Mouse (Mus musculus) lung, postnatal 0 days (tissue): ENCODE measurements around the gene Cd164. TPM values are rescaled to one million over a fixed set of nuclear protein-coding genes. Genes with fewer than 3 reads are reported as not detected.

Source experiments
- ATAC-seq: fragments of 200-750 bp; cut with Nextera tagmentation; 2 replicates; pipeline ENCODE4 v1.8.0; 2017; ENCODE audit warnings: moderate library complexity
- DNase-seq: peaks from one replicate; pipeline ENCODE4 v3.0.0-alpha.2; 2016; ENCODE audit warnings: low spot score
- H3K27ac ChIP-seq: fragments of 300-500 bp; sonication (generic); 2 replicates; pipeline ENCODE4 v1.5.1; 2014; ENCODE audit warnings: antibody characterized with exemption, mild to moderate bottlenecking, low read length, mixed read lengths
- H3K27me3 ChIP-seq: fragments of 300-500 bp; sonication (generic); replicated peaks from 2 replicates; pipeline ENCODE4 v1.6.1; 2014; ENCODE audit warnings: low read length, mixed read lengths; ENCODE audit not compliant: insufficient read depth
- H3K36me3 ChIP-seq: fragments of 300-500 bp; sonication (generic); 2 replicates; pipeline ENCODE4 v1.6.1; 2014; ENCODE audit warnings: low read length, mixed read lengths; ENCODE audit not compliant: insufficient read depth
- H3K4me1 ChIP-seq: fragments of 300-500 bp; sonication (generic); 2 replicates; pipeline ENCODE4 v1.6.1; 2014; ENCODE audit warnings: antibody characterized with exemption, low read depth, low read length, mixed read lengths; ENCODE audit not compliant: insufficient read depth
- H3K4me2 ChIP-seq: fragments of 300-500 bp; sonication (generic); replicated peaks from 2 replicates; pipeline ENCODE4 v1.6.1; 2014; ENCODE audit warnings: low read depth, mild to moderate bottlenecking, low read length, moderate library complexity, mixed read lengths
- H3K4me3 ChIP-seq: fragments of 300-500 bp; sonication (generic); 2 replicates; pipeline ENCODE4 v1.5.1; 2014; ENCODE audit warnings: low read depth, low read length
- H3K9ac ChIP-seq: fragments of 300-500 bp; sonication (generic); replicated peaks from 2 replicates; pipeline ENCODE4 v1.6.1; 2014; ENCODE audit warnings: low read depth, mild to moderate bottlenecking
- H3K9me3 ChIP-seq: fragments of 300-500 bp; sonication (generic); 2 replicates; pipeline ENCODE4 v1.6.1; 2016; ENCODE audit warnings: low read length, mixed read lengths
- CTCF ChIP-seq: IDR thresholded peaks from 2 replicates; pipeline ENCODE4 v1.5.1; 2016; ENCODE audit warnings: antibody characterized with exemption, mild to moderate bottlenecking
- EP300 ChIP-seq: IDR thresholded peaks from 2 replicates; pipeline ENCODE4 v1.6.1; 2016; ENCODE audit warnings: antibody characterized with exemption, mild to moderate bottlenecking, control low read depth
- WGBS: fragments of 180-500 bp; shearing (Covaris S2); extraction: QIAGEN DNeasy Blood & Tissue Kit; methylation state at CpG from one replicate; pipeline ENCODE4 v1.1.7; 2014; 5-methylcytosine and 5-hydroxymethylcytosine counted together
- polyA plus RNA-seq: library from polyadenylated mRNA; unstranded; fragments of >200 nt; fragmentation: Nextera tagmentation; extraction: Ambion mirVana; gene quantifications from 2 replicates; pipeline ENCODE4 v1.2.1, GENCODE M21; 2015

The Cd164 gene
- polyA plus RNA-seq, 1 experiment from 2014 or later: 130 TPM

GRCm38 (mm10) chr10:41561701-41562395 lies 42.6 kb downstream of the Cd164 start:
- DNase-seq: no peak
- 63% methylated on average over 10 of the region's 10 CpGs for WGBS
- no peak overlapping the region for H3K9ac ChIP-seq
- no peak overlapping the region for H3K4me3 ChIP-seq
- H3K9me3 ChIP-seq: 0 out of 2 replicates have a peak, but pooled peaks cover 6% of the 10 kb centered on the region
- TF ChIP-seq CTCF (no peak), EP300 (no peak)
- 0 out of 2 replicates have a peak, but pooled peaks cover 2% of the 10 kb centered on the region for H3K4me1 ChIP-seq
- no peaks in the 10 kb centered on the region for H3K36me3 ChIP-seq
- H3K27ac ChIP-seq: no peak overlapping the region
- no peak overlapping the region for H3K4me2 ChIP-seq
- peak; percentile 36 for ATAC-seq
- H3K27me3 ChIP-seq: no peaks in the 10 kb centered on the region

- WGBS: 19% methylated on average over 5 of the region's 5 CpGs
- Histone ChIP-seq H3K9ac (no peak overlapping the region), H3K4me3 (no peak overlapping the region), H3K27me3 (no peaks in the 10 kb centered on the region), H3K36me3 (no peaks in the 10 kb centered on the region), H3K4me1 (0 out of 2 replicates have a peak, but pooled peaks cover 2% of the 10 kb centered on the region), H3K9me3 (0 out of 2 replicates have a peak, but pooled peaks cover 6% of the 10 kb centered on the region), H3K4me2 (0 out of 2 replicates have a peak overlapping the region, but pooled peaks have one; percentile 8), H3K27ac (no peak overlapping the region)
- TF ChIP-seq EP300 (no peak), CTCF (no peak)
- ATAC-seq (peak; percentile 83), DNase-seq (peak; percentile 69)
Observed at GRCm38 (mm10) chr10:41565141-41565540, 45.9 kb downstream of the Cd164 start.

- H3K27me3 ChIP-seq: no peaks in the 10 kb centered on the region
- no peak overlapping the region for H3K4me3 ChIP-seq
- H3K9ac ChIP-seq: no peak overlapping the region
- ATAC-seq (no peak), DNase-seq (no peak)
- TF ChIP-seq CTCF (no peak), EP300 (no peak)
- no peak overlapping the region for H3K27ac ChIP-seq
- H3K4me1 ChIP-seq: 0 out of 2 replicates have a peak, but pooled peaks cover 2% of the 10 kb centered on the region
- H3K9me3 ChIP-seq: no peaks in the 10 kb centered on the region
- WGBS: 29% methylated on average over 3 of the region's 3 CpGs
- H3K36me3 ChIP-seq: no peaks in the 10 kb centered on the region
- H3K4me2 ChIP-seq: no peak overlapping the region
Observed at GRCm38 (mm10) chr10:41568306-41568705, 49.1 kb downstream of the Cd164 start.

- WGBS: 73% methylated on average over 4 of the region's 4 CpGs
Observed at GRCm38 (mm10) chr10:41571065-41571464, 51.9 kb downstream of the Cd164 start.

GRCm38 (mm10) chr10:41572274-41572673 lies 53.1 kb downstream of the Cd164 start:
- Histone ChIP-seq H3K4me3 (no peak overlapping the region), H3K9ac (no peak overlapping the region), H3K9me3 (no peaks in the 10 kb centered on the region), H3K27me3 (no peaks in the 10 kb centered on the region), H3K4me1 (no peaks in the 10 kb centered on the region), H3K36me3 (no peaks in the 10 kb centered on the region), H3K4me2 (no peak overlapping the region), H3K27ac (no peak overlapping the region)
- DNase-seq (no peak), ATAC-seq (no peak)
- 77% methylated on average over 4 of the region's 4 CpGs for WGBS
- no peak for TF ChIP-seq CTCF
- TF ChIP-seq EP300: no peak

More at GRCm38 (mm10) chr10:41571065-41571464, 51.9 kb downstream of the Cd164 start:
- Histone ChIP-seq H3K27ac (no peak overlapping the region), H3K27me3 (no peaks in the 10 kb centered on the region), H3K4me3 (no peak overlapping the region), H3K4me2 (no peak overlapping the region), H3K9me3 (no peaks in the 10 kb centered on the region), H3K36me3 (no peaks in the 10 kb centered on the region), H3K4me1 (no peaks in the 10 kb centered on the region), H3K9ac (no peak overlapping the region)
- no peak for DNase-seq
- TF ChIP-seq EP300: no peak
- no peak for TF ChIP-seq CTCF
- no peak for ATAC-seq

- Histone ChIP-seq H3K27me3 (no peaks in the 10 kb centered on the region), H3K36me3 (no peaks in the 10 kb centered on the region), H3K4me1 (no peaks in the 10 kb centered on the region), H3K4me3 (no peak overlapping the region), H3K9me3 (no peaks in the 10 kb centered on the region), H3K4me2 (no peak overlapping the region), H3K27ac (no peak overlapping the region), H3K9ac (no peak overlapping the region)
- 9% methylated on average over 6 of the region's 6 CpGs for WGBS
- DNase-seq (peak; percentile 58), ATAC-seq (peak; percentile 58)
- no peak for TF ChIP-seq EP300
- TF ChIP-seq CTCF: no peak
Observed at GRCm38 (mm10) chr10:41573190-41573589, 54.0 kb downstream of the Cd164 start.
